Mouse (Mus musculus): ENCODE results near the gene Btg1.

Gene Btg1

GRCm38 (mm10) chr10:96663739-96664430, 47.1 kb downstream of the Btg1 start:
- no peak for DNase-seq (ENCODE audit: extremely low spot score)
